Mouse (Mus musculus) liver, embryonic 11.5 days (tissue): ENCODE results near the gene Vmn1r220. TPM values are rescaled to one million over a fixed set of nuclear protein-coding genes. Genes with fewer than 3 reads are reported as not detected.

ENCODE experiments used
- ATAC-seq: fragments of 200-750 bp; cut with Nextera tagmentation; replicated peaks from 2 replicates; pipeline ENCODE4 v1.8.0; 2017; ENCODE audit warnings: moderate number of reproducible peaks, mild to moderate bottlenecking, moderate TSS enrichment, moderate library complexity; ENCODE audit not compliant: low FRiP score
- DNase-seq: peaks from one replicate; pipeline ENCODE4 v3.0.0-alpha.2; 2017; ENCODE audit warnings: low spot score
- H3K27ac ChIP-seq: fragments of 300-500 bp; sonication (generic); 2 replicates; pipeline ENCODE4 v1.5.1; 2014; ENCODE audit warnings: mild to moderate bottlenecking, low read depth, low read length, control low read depth
- H3K27me3 ChIP-seq: fragments of 300-500 bp; sonication (generic); replicated peaks from 2 replicates; pipeline ENCODE4 v1.6.1; 2014; ENCODE audit warnings: low read length, mixed read lengths; ENCODE audit not compliant: control insufficient read depth, insufficient read depth
- H3K36me3 ChIP-seq: fragments of 300-500 bp; sonication (generic); 2 replicates; pipeline ENCODE4 v1.6.1; 2014; ENCODE audit warnings: mild to moderate bottlenecking, low read length, moderate library complexity, mixed read lengths; ENCODE audit not compliant: control insufficient read depth, insufficient read depth
- H3K4me1 ChIP-seq: fragments of 300-500 bp; sonication (generic); replicated peaks from 2 replicates; pipeline ENCODE4 v1.6.1; 2014; ENCODE audit warnings: low read length, mixed read lengths; ENCODE audit not compliant: control insufficient read depth, insufficient read depth
- H3K4me2 ChIP-seq: fragments of 300-500 bp; sonication (generic); 2 replicates; pipeline ENCODE4 v1.6.1; 2014; ENCODE audit warnings: mild to moderate bottlenecking, control low read depth, moderate library complexity
- H3K4me3 ChIP-seq: fragments of 300-500 bp; sonication (generic); 2 replicates; pipeline ENCODE4 v1.5.1; 2014; ENCODE audit warnings: low read depth, low read length, control low read depth
- H3K9ac ChIP-seq: fragments of 300-500 bp; sonication (generic); 2 replicates; pipeline ENCODE4 v1.6.1; 2014; ENCODE audit warnings: low read depth, low read length, control low read depth
- H3K9me3 ChIP-seq: fragments of 300-500 bp; sonication (generic); 2 replicates; pipeline ENCODE4 v1.6.1; 2016; ENCODE audit warnings: low read length, inconsistent platforms, mixed read lengths; ENCODE audit not compliant: control insufficient read depth
- WGBS: fragments of 180-500 bp; shearing (Covaris S2); extraction: QIAGEN DNeasy Blood & Tissue Kit; methylation state at CpG from one replicate; pipeline ENCODE4 v1.1.7; 2014; 5-methylcytosine and 5-hydroxymethylcytosine counted together
- polyA plus RNA-seq: library from polyadenylated mRNA; unstranded; fragments of >200 nt; fragmentation: Nextera tagmentation; extraction: Ambion mirVana; gene quantifications from 2 replicates; pipeline ENCODE4 v1.2.1, GENCODE M21; 2014

Gene Vmn1r220
- polyA plus RNA-seq, 1 experiment from 2014 or later: not detected

DNA sequence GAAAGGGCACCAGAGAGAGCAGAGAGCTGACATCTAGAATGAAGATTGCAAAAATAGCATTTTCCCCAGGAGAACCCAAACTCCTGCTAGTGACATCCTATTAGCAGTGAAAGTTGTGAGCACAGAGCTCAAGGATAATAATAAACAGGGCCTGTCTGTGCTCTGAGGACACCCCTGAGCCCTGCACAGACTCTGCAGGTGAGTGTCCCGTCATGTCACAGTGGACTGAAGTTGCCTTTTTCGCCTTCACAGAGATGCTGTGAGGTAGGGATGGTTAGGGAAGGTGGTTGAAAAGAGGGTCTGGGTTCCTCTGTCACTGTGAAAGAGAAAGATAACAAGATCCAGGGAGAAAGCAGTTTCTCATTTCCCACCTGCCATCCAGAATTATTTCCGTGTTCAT, 54.7 kb downstream of the Vmn1r220 start, which contains the start of gene Vmn1r218:
Vmn1r218 (plus strand) TSS at position 57 of the 400 bp plus-strand sequence.
- Histone ChIP-seq H3K4me1 (no peaks in the 10 kb centered on the region), H3K9ac (no peak within 1 kb of the TSS), H3K4me2 (no peak within 1 kb of the TSS), H3K9me3 (no peaks in the 10 kb centered on the region), H3K27ac (no peak within 1 kb of the TSS), H3K27me3 (no peaks in the 10 kb centered on the region), H3K4me3 (no peak within 1 kb of the TSS), H3K36me3 (no peaks in the 10 kb centered on the region)
- ATAC-seq (no peak), DNase-seq (no peak)
- WGBS: 63% methylated on average over 3 of the region's 3 CpGs

Other genes with a start within 250 kb of the Vmn1r220 start
- gene Vmn1r213, start 180.3 kb downstream of the Vmn1r220 start, polyA plus RNA-seq: not detected in 2 replicates
- gene Vmn1r214, start 157.6 kb downstream of the Vmn1r220 start, polyA plus RNA-seq: not detected in 2 replicates
- not detected in 2 replicates for gene Vmn1r215, start 120.0 kb downstream of the Vmn1r220 start, polyA plus RNA-seq
- not detected in 2 replicates for gene Vmn1r217, start 69.7 kb downstream of the Vmn1r220 start, polyA plus RNA-seq
- gene Vmn1r218, start 54.8 kb downstream of the Vmn1r220 start, polyA plus RNA-seq: not detected in 2 replicates
- gene Vmn1r219, start 28.7 kb downstream of the Vmn1r220 start, polyA plus RNA-seq: not detected in 2 replicates
- gene Vmn1r221, start 26.2 kb upstream of the Vmn1r220 start, polyA plus RNA-seq: not detected in 2 replicates
- gene Vmn1r222, start 48.0 kb upstream of the Vmn1r220 start, polyA plus RNA-seq: not detected in 2 replicates
- gene Vmn1r223, start 59.2 kb upstream of the Vmn1r220 start, polyA plus RNA-seq: not detected in 2 replicates
- gene Zfp322a, start 181.2 kb upstream of the Vmn1r220 start, polyA plus RNA-seq: 36.4 and 37.0 TPM in 2 replicates
- gene Abt1, start 235.9 kb upstream of the Vmn1r220 start, polyA plus RNA-seq: 13.1 and 13.4 TPM in 2 replicates